Mouse (Mus musculus) MEL (cell line): ENCODE measurements around the gene Gm5269. TPM values are rescaled to one million over a fixed set of nuclear protein-coding genes. Genes with fewer than 3 reads are reported as not detected.

Experiments
- DNase-seq: peaks from one replicate; pipeline ENCODE4 v3.0.0; 2011; ENCODE audit warnings: low read depth, low spot score
- H3K27ac ChIP-seq: 2 replicates; pipeline ENCODE4 v1.5.1; 2012; ENCODE audit warnings: low read depth, mild to moderate bottlenecking, control low read depth, low read length, moderate library complexity; ENCODE audit not compliant: control insufficient read depth
- H3K27me3 ChIP-seq, 2 experiments: fragments of 150-350 bp in 1 of 2; sonication (generic) in 1 of 2; 2 replicates each; pipeline ENCODE4 v1.6.1; 2012; ENCODE audit warnings: low read length in 2 of 2, mild to moderate bottlenecking in 2 of 2, improper control_type of control experiment in 1 of 2, moderate library complexity in 1 of 2; ENCODE audit not compliant: insufficient read depth in 2 of 2, control insufficient read depth in 1 of 2
- H3K36me3 ChIP-seq, 2 experiments: 2 replicates each; pipeline ENCODE4 v1.6.1; 2012 to 2014; ENCODE audit warnings: low read length in 2 of 2, improper control_type of control experiment in 1 of 2, inconsistent platforms in 1 of 2, mild to moderate bottlenecking in 1 of 2; ENCODE audit not compliant: insufficient read depth in 2 of 2, control insufficient read depth in 1 of 2
- H3K4me1 ChIP-seq, 2 experiments: fragments of 150-350 bp in 1 of 2; sonication (generic) in 1 of 2; 2 replicates each; pipeline ENCODE4 v1.6.1; 2012; ENCODE audit warnings: low read length in 2 of 2, improper control_type of control experiment in 1 of 2, mild to moderate bottlenecking in 1 of 2; ENCODE audit not compliant: insufficient read depth in 2 of 2, control insufficient read depth in 1 of 2
- H3K4me3 ChIP-seq, 2 experiments: fragments of 150-350 bp in 1 of 2; sonication (generic) in 1 of 2; 2 replicates each; pipeline ENCODE4 v1.5.1; 2012; ENCODE audit warnings: low read depth in 2 of 2, low read length in 2 of 2, mild to moderate bottlenecking in 2 of 2, moderate library complexity in 2 of 2, control low read depth in 1 of 2, improper control_type of control experiment in 1 of 2; ENCODE audit not compliant: control insufficient read depth in 1 of 2, insufficient read depth in 1 of 2
- H3K79me2 ChIP-seq: 2 replicates; pipeline ENCODE4 v1.6.1; 2012; ENCODE audit warnings: mild to moderate bottlenecking, low read length, moderate library complexity; ENCODE audit not compliant: control insufficient read depth, poor library complexity, insufficient read depth
- H3K9ac ChIP-seq: 2 replicates; pipeline ENCODE4 v1.6.1; 2012; ENCODE audit warnings: low read depth, mild to moderate bottlenecking, control low read depth, low read length, moderate library complexity; ENCODE audit not compliant: control insufficient read depth, poor library complexity, severe bottlenecking
- H3K9me3 ChIP-seq: fragments of 150-350 bp; sonication (generic); replicated peaks from 2 replicates; pipeline ENCODE4 v1.6.1; 2012; ENCODE audit warnings: mild to moderate bottlenecking, low read length, improper control_type of control experiment, moderate library complexity; ENCODE audit not compliant: insufficient read depth
- BHLHE40 ChIP-seq: IDR thresholded peaks from 2 replicates; pipeline ENCODE4 v1.6.1; 2012; ENCODE audit warnings: low read depth, mild to moderate bottlenecking, inconsistent platforms, low read length, improper control_type of control experiment, borderline replicate concordance
- CTCF ChIP-seq, 3 experiments: IDR thresholded peaks in 2 of 3; conservative IDR thresholded peaks in 1 of 3; 2 replicates each; pipeline ENCODE4 v1.5.1; 2011 to 2012; ENCODE audit warnings: low read length in 3 of 3, low read depth in 2 of 3, mild to moderate bottlenecking in 2 of 3, improper control_type of control experiment in 1 of 3, inconsistent platforms in 1 of 3, mixed read lengths in 1 of 3, moderate library complexity in 1 of 3; ENCODE audit not compliant: control insufficient read depth in 1 of 3, insufficient read depth in 1 of 3, poor library complexity in 1 of 3, severe bottlenecking in 1 of 3
- E2F4 ChIP-seq: IDR thresholded peaks from 2 replicates; pipeline ENCODE4 v1.6.1; 2011; ENCODE audit warnings: low read depth, low read length, improper control_type of control experiment, borderline replicate concordance
- ELF1 ChIP-seq: IDR thresholded peaks from 2 replicates; pipeline ENCODE4 v1.6.1; 2014; ENCODE audit warnings: low read depth, mild to moderate bottlenecking, inconsistent platforms, low read length, improper control_type of control experiment, moderate library complexity
- EP300 ChIP-seq, 2 experiments: IDR thresholded peaks; 2 replicates each; pipeline ENCODE4 v1.6.1; 2011; ENCODE audit warnings: improper control_type of control experiment in 2 of 2, low read length in 2 of 2, low read depth in 1 of 2, mild to moderate bottlenecking in 1 of 2
- ETS1 ChIP-seq: IDR thresholded peaks from 2 replicates; pipeline ENCODE4 v1.6.1; 2012; ENCODE audit warnings: low read depth, mild to moderate bottlenecking, inconsistent platforms, low read length, improper control_type of control experiment, moderate library complexity
- GATA1 ChIP-seq: IDR thresholded peaks from 2 replicates; pipeline ENCODE4 v1.6.1; 2011; ENCODE audit warnings: low read depth, low read length, improper control_type of control experiment
- HCFC1 ChIP-seq: IDR thresholded peaks from 2 replicates; pipeline ENCODE4 v1.6.1; 2012; ENCODE audit warnings: low read depth, mild to moderate bottlenecking, inconsistent platforms, low read length, improper control_type of control experiment, moderate library complexity
- JUND ChIP-seq: IDR thresholded peaks from 2 replicates; pipeline ENCODE4 v1.6.1; 2011; ENCODE audit warnings: low read depth, mild to moderate bottlenecking, improper control_type of control experiment, low read length
- MEF2A ChIP-seq: IDR thresholded peaks from 2 replicates; pipeline ENCODE4 v1.6.1; 2014; ENCODE audit warnings: low read depth, mild to moderate bottlenecking, inconsistent platforms, low read length, improper control_type of control experiment; ENCODE audit not compliant: poor library complexity, insufficient replicate concordance, severe bottlenecking; ENCODE audit errors: extremely low read depth
- NELFE ChIP-seq: IDR thresholded peaks from 2 replicates; pipeline ENCODE4 v1.6.1; 2011; ENCODE audit warnings: low read depth, low read length, improper control_type of control experiment
- NRF1 ChIP-seq: IDR thresholded peaks from 2 replicates; pipeline ENCODE4 v1.6.1; 2014; ENCODE audit warnings: low read depth, mild to moderate bottlenecking, inconsistent platforms, low read length, improper control_type of control experiment, moderate library complexity; ENCODE audit not compliant: poor library complexity, insufficient read depth, severe bottlenecking
- POLR2AphosphoS2 ChIP-seq: IDR thresholded peaks from 2 replicates; pipeline ENCODE4 v1.6.1; 2011; ENCODE audit warnings: low read length, improper control_type of control experiment
- SIN3A ChIP-seq: IDR thresholded peaks from 2 replicates; pipeline ENCODE4 v1.6.1; 2012; ENCODE audit warnings: low read length, improper control_type of control experiment, inconsistent platforms
- SMC3 ChIP-seq: IDR thresholded peaks from 2 replicates; pipeline ENCODE4 v1.6.1; 2011; ENCODE audit warnings: low read depth, low read length, improper control_type of control experiment
- TCF12 ChIP-seq: IDR thresholded peaks from 2 replicates; pipeline ENCODE4 v1.6.1; 2014; ENCODE audit warnings: low read depth, mild to moderate bottlenecking, inconsistent platforms, low read length, improper control_type of control experiment, moderate library complexity
- UBTF ChIP-seq: IDR thresholded peaks from 2 replicates; pipeline ENCODE4 v1.6.1; 2012; ENCODE audit warnings: low read depth, mild to moderate bottlenecking, inconsistent platforms, low read length, improper control_type of control experiment, moderate library complexity, borderline replicate concordance; ENCODE audit not compliant: insufficient read depth
- USF1 ChIP-seq: IDR thresholded peaks from 2 replicates; pipeline ENCODE4 v1.6.1; 2014; ENCODE audit warnings: low read depth, mild to moderate bottlenecking, inconsistent platforms, low read length, improper control_type of control experiment, moderate library complexity
- USF2 ChIP-seq, 2 experiments: IDR thresholded peaks; 2 replicates each; pipeline ENCODE4 v1.6.1; 2011 to 2012; ENCODE audit warnings: improper control_type of control experiment in 2 of 2, low read length in 2 of 2, borderline replicate concordance in 1 of 2, inconsistent platforms in 1 of 2, low read depth in 1 of 2, mild to moderate bottlenecking in 1 of 2; ENCODE audit not compliant: insufficient read depth in 1 of 2
- ZC3H11A ChIP-seq: IDR thresholded peaks from 2 replicates; pipeline ENCODE4 v1.6.1; 2012; ENCODE audit warnings: low read depth, mild to moderate bottlenecking, inconsistent platforms, low read length, improper control_type of control experiment
- ZKSCAN1 ChIP-seq: IDR thresholded peaks from 2 replicates; pipeline ENCODE4 v1.6.1; 2012; ENCODE audit warnings: low read depth, mild to moderate bottlenecking, inconsistent platforms, low read length, improper control_type of control experiment, moderate library complexity
- ZNF384 ChIP-seq: IDR thresholded peaks from 2 replicates; pipeline ENCODE4 v1.6.1; 2012; ENCODE audit warnings: low read depth, mild to moderate bottlenecking, inconsistent platforms, low read length, improper control_type of control experiment
- polyA plus RNA-seq, 2 experiments: library from polyadenylated mRNA; stranded (reverse) in 1 of 2; unstranded in 1 of 2; fragments of >175 nt in 1 of 2; fragments of >200 nt in 1 of 2; gene quantifications; 2 replicates each; pipeline versions ENCODE4 v1.2.1 to v1.2.4; 2012; ENCODE audit warnings: low replicate concordance in 2 of 2, low read depth in 1 of 2; ENCODE audit not compliant: insufficient read length in 2 of 2, insufficient read depth in 1 of 2, missing spikeins in 1 of 2
- total RNA-seq: library from RNA; depleted of rRNA; stranded (reverse); fragments of 300-350 nt; gene quantifications from 2 replicates; pipeline ENCODE4 v1.2.3, GENCODE M21; 2012

Gene Gm5269
- total and polyA plus RNA-seq, 3 experiments = 0.67 TPM; not detected in 2

DNA sequence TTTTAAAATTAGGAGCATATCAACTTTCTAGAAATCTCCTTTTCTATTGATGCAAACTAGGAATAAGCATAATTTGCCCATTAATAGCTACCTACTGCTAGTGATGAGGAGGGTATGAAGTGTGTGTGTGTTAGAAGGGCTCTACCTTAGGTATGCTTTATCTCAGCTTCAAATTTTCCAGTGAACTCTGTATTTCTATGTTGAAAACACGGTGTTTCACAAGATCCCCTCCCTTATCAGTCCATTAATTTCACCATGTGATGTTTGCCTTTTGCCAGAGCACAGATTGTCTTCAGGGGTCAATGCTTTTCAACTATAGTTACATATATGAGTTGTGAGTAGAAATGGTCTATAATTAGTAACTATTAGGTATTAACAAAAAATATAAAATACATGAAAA is 8.0 kb upstream of the Gm5269 start:
- Histone ChIP-seq H3K79me2 (no peaks in the 10 kb centered on the region), H3K27ac (no peak overlapping the region), H3K9me3 (no peaks in the 10 kb centered on the region), H3K36me3 (no peaks in the 10 kb centered on the region), H3K4me3 (no peak overlapping the region), H3K9ac (no peak overlapping the region)
- DNase-seq = no peak
- TF ChIP-seq MEF2A (no peak), USF2 (IDR thresholded peaks at IDR 0.05; ENCODE audit: borderline replicate concordance in 1 of 2, insufficient read depth in 1 of 2, low read depth in 1 of 2, low read length in 2 of 2) (no peak), ZC3H11A (no peak), SMC3 (no peak), SIN3A (no peak), POLR2AphosphoS2 (no peak), BHLHE40 (no peak), USF1 (no peak), HCFC1 (no peak), ELF1 (no peak), CTCF (IDR thresholded peaks at IDR 0.05 in 2 of 3, conservative IDR thresholded peaks at IDR 0.05 in 1 of 3; ENCODE audit: control insufficient read depth in 1 of 3, insufficient read depth in 1 of 3, low read depth in 2 of 3, low read length in 3 of 3, poor library complexity in 1 of 3, severe bottlenecking in 1 of 3) (no peak), NRF1 (no peak)
- TF ChIP-seq, all 39 proteins: peak for 0
- Histone ChIP-seq H3K27me3 (no peaks in the 10 kb centered on the region), H3K4me1 (no peaks in the 10 kb centered on the region)

GRCm38 (mm10) chr1:45894168-45894912 is 4.3 kb upstream of the Gm5269 start:
- Histone ChIP-seq H3K36me3 (no peaks in the 10 kb centered on the region), H3K27me3 (no peaks in the 10 kb centered on the region), H3K4me1 (no peaks in the 10 kb centered on the region), H3K9me3 (no peaks in the 10 kb centered on the region), H3K9ac (no peak overlapping the region), H3K79me2 (no peaks in the 10 kb centered on the region), H3K4me3 (no peak overlapping the region), H3K27ac (no peak overlapping the region)
- DNase-seq = no peak
- TF ChIP-seq E2F4 (no peak), BHLHE40 (no peak), ZNF384 (no peak), UBTF (no peak), JUND (no peak), EP300 (IDR thresholded peaks at IDR 0.05; ENCODE audit: low read depth in 1 of 2, low read length in 2 of 2) (no peak), TCF12 (no peak), NELFE (no peak), ETS1 (no peak), ZKSCAN1 (no peak), GATA1 (no peak), ELF1 (no peak), NRF1 (no peak)
